23 mouse cellular contexts compared by ENCODE assay signal in the genomic region with DNA sequence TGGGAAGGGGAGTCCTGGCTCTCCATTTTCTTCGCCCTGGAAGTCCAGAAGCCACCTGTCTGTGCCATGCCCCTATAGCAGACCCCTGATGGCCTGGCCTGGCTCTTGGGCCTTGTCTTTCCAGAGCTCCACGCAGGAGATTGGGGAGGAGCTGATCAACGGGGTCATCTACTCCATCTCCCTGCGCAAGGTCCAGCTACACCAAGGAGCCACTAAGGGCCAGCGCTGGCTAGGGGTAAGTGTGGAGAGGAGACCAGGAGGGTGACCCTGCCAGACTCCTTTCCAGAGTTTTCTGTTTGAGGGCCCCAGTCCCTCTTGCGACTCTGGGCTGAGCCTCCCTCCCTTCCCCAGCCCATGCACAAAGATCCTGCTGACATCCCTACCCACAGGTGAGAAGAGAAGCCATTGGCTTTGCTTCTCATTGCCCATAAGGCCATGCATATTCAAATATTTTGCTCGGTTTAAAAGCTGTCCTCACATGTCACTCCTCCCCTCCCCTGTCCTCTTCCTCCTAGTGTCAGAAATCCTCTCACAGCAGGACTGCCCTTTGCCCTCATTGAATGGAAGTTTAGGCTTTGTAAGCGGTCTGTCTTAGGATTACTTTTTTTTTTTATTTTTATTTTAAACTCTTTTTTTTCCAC. TPM values are rescaled to one million over a fixed set of nuclear protein-coding genes. Genes with fewer than 3 reads are reported as not detected.
DNase-seq lines count a peak whose midpoint lies in the region; ATAC-seq and TF ChIP-seq lines count a peak whose summit lies in the region.
"Had no signal": no experiment of that assay in that cellular context is flagged by ENCODE, and none has a peak within 500 bp of the region (broad histone marks: within the 10 kb centered on the region; RNA-seq: fewer than 3 reads in every experiment).

No protein-coding gene starts in this region.

- peak overlapping the region; percentile 40; the same call in 1 of the 2 replicates for H3K4me2 ChIP-seq in liver, postnatal 0 days (ENCODE audit: low read depth, low read length)
- H3K4me2 ChIP-seq in liver, embryonic 12.5 days, result no peak overlapping the region
- no peak overlapping the region for H3K4me2 ChIP-seq in hindbrain, embryonic 16.5 days (ENCODE audit: low read length)
- H3K4me2 ChIP-seq in stomach, postnatal 0 days (replicated peaks; ENCODE audit: low read depth), result no peak overlapping the region
- H3K4me2 ChIP-seq: kidney, embryonic 15.5 days; liver, embryonic 11.5 days; lung, embryonic 15.5 days; midbrain, embryonic 15.5 days had no signal

- H3K27me3 ChIP-seq in liver, postnatal 0 days (ENCODE audit: insufficient read depth, low read length), result no peaks in the 10 kb centered on the region
- 0 out of 2 replicates have a peak, but pooled peaks cover 2% of the 10 kb centered on the region for H3K27me3 ChIP-seq in liver, embryonic 12.5 days (replicated peaks)
- no peaks in the 10 kb centered on the region for H3K27me3 ChIP-seq in hindbrain, embryonic 16.5 days (replicated peaks; ENCODE audit: control insufficient read depth, insufficient read depth, low read length)
- H3K27me3 ChIP-seq in stomach, postnatal 0 days (ENCODE audit: control insufficient read depth, insufficient read depth, low read length), result no peaks in the 10 kb centered on the region
- no peaks in the 10 kb centered on the region for H3K27me3 ChIP-seq in thymus, adult 2 months (ENCODE audit: control insufficient read depth, insufficient read depth, low read length)
- H3K27me3 ChIP-seq: kidney, embryonic 15.5 days; lung, embryonic 15.5 days; midbrain, embryonic 15.5 days; Patski had no signal

- DNase-seq in cerebellum, adult 9-11 months, result peak; percentile 44
- no peak for DNase-seq in cerebellum, postnatal 4 days (ENCODE audit: low spot score in 2 of 2)
- no peak for DNase-seq in liver, postnatal 0 days
- no peak for DNase-seq in stomach, postnatal 0 days (ENCODE audit: low spot score)
- DNase-seq in kidney, postnatal 4 days, result no peak
- DNase-seq in thymus, adult 2 months, result no peak
- DNase-seq: adrenal gland, postnatal 25 days; gastrocnemius, postnatal 14 days; right cerebral cortex, adult 18-20 months had no signal

- TF ChIP-seq POLR2A in thymus, adult 2 months (IDR thresholded peaks at IDR 0.05; ENCODE audit: control insufficient read depth, extremely low read depth, insufficient read depth, low read length, poor library complexity), result no peak

- no peak for TF ChIP-seq EP300 in liver, postnatal 0 days (IDR thresholded peaks at IDR 0.05; ENCODE audit: low read depth)
- no peak for TF ChIP-seq EP300 in stomach, postnatal 0 days (optimal IDR thresholded peaks at IDR 0.05)

- no peaks in the 10 kb centered on the region for H3K36me3 ChIP-seq in liver, postnatal 0 days (replicated peaks; ENCODE audit: insufficient read depth, low read length)
- no peaks in the 10 kb centered on the region for H3K36me3 ChIP-seq in liver, embryonic 12.5 days
- peaks cover 37% of the 10 kb centered on the region for H3K36me3 ChIP-seq in hindbrain, embryonic 16.5 days (ENCODE audit: control insufficient read depth, insufficient read depth, low read length)
- H3K36me3 ChIP-seq in stomach, postnatal 0 days (ENCODE audit: control insufficient read depth, insufficient read depth, low read length), result peaks cover 21% of the 10 kb centered on the region
- H3K36me3 ChIP-seq in thymus, adult 2 months (ENCODE audit: control insufficient read depth, insufficient read depth, low read length), result no peaks in the 10 kb centered on the region

- ATAC-seq in liver, postnatal 0 days, result no peak
- no peak for ATAC-seq in liver, embryonic 12.5 days
- no peak for ATAC-seq in hindbrain, embryonic 16.5 days
- ATAC-seq in stomach, postnatal 0 days (ENCODE audit: low FRiP score, low TSS enrichment), result no peak
- ATAC-seq: midbrain, embryonic 15.5 days; Patski had no signal

- no peak overlapping the region for H3K4me3 ChIP-seq in liver, postnatal 0 days (ENCODE audit: low read depth, low read length)
- no peak overlapping the region for H3K4me3 ChIP-seq in liver, embryonic 12.5 days
- H3K4me3 ChIP-seq in hindbrain, embryonic 16.5 days (ENCODE audit: low read length), result no peak overlapping the region
- no peak overlapping the region for H3K4me3 ChIP-seq in stomach, postnatal 0 days (ENCODE audit: low read depth, low read length)
- no peak overlapping the region for H3K4me3 ChIP-seq in thymus, adult 2 months (ENCODE audit: control insufficient read depth, insufficient read depth, low read length)
- H3K4me3 ChIP-seq: kidney, embryonic 15.5 days; left cerebral cortex, adult 2 months; limb, embryonic 10.5 days; lung, embryonic 15.5 days; midbrain, embryonic 15.5 days had no signal

- H3K9me3 ChIP-seq in liver, postnatal 0 days (ENCODE audit: low read length), result no peaks in the 10 kb centered on the region
- H3K9me3 ChIP-seq in liver, embryonic 12.5 days (replicated peaks), result no peaks in the 10 kb centered on the region
- H3K9me3 ChIP-seq in hindbrain, embryonic 16.5 days (ENCODE audit: control insufficient read depth, low read length), result no peaks in the 10 kb centered on the region
- no peaks in the 10 kb centered on the region for H3K9me3 ChIP-seq in stomach, postnatal 0 days (ENCODE audit: control insufficient read depth, low read length)
- H3K9me3 ChIP-seq: kidney, embryonic 15.5 days; limb, embryonic 10.5 days; lung, embryonic 15.5 days; midbrain, embryonic 15.5 days had no signal

- no peak overlapping the region for H3K27ac ChIP-seq in liver, postnatal 0 days (ENCODE audit: low read depth)
- H3K27ac ChIP-seq in liver, embryonic 12.5 days, result no peak overlapping the region
- no peak overlapping the region for H3K27ac ChIP-seq in hindbrain, embryonic 16.5 days (ENCODE audit: low read depth, low read length)
- peak overlapping the region; percentile 69; the same call in 1 of the 2 replicates for H3K27ac ChIP-seq in stomach, postnatal 0 days (replicated peaks)
- no peak overlapping the region for H3K27ac ChIP-seq in thymus, adult 2 months (ENCODE audit: control insufficient read depth, insufficient read depth, low read length)
- H3K27ac ChIP-seq: kidney, embryonic 15.5 days had no signal

- TF ChIP-seq CTCF in liver, postnatal 0 days (IDR thresholded peaks at IDR 0.05; ENCODE audit: low read depth), result no peak
- TF ChIP-seq CTCF in stomach, postnatal 0 days (IDR thresholded peaks at IDR 0.05; ENCODE audit: low read depth), result no peak
- no peak for TF ChIP-seq CTCF in thymus, adult 2 months (IDR thresholded peaks at IDR 0.05; ENCODE audit: borderline replicate concordance, control insufficient read depth, extremely low read depth, insufficient read depth, low read length, poor library complexity)

- peaks cover 19% of the 10 kb centered on the region for H3K4me1 ChIP-seq in liver, postnatal 0 days (ENCODE audit: insufficient read depth)
- peaks cover 18% of the 10 kb centered on the region for H3K4me1 ChIP-seq in liver, embryonic 12.5 days
- H3K4me1 ChIP-seq in hindbrain, embryonic 16.5 days (ENCODE audit: control insufficient read depth, insufficient read depth, low read depth, low read length), result peaks cover 52% of the 10 kb centered on the region
- peaks cover 17% of the 10 kb centered on the region for H3K4me1 ChIP-seq in stomach, postnatal 0 days (replicated peaks; ENCODE audit: control insufficient read depth, insufficient read depth)
- peaks cover 47% of the 10 kb centered on the region for H3K4me1 ChIP-seq in thymus, adult 2 months (replicated peaks; ENCODE audit: control insufficient read depth, insufficient read depth, low read length)

- H3K9ac ChIP-seq in liver, postnatal 0 days (replicated peaks), result no peak overlapping the region
- H3K9ac ChIP-seq in liver, embryonic 12.5 days, result no peak overlapping the region
- peak overlapping the region; percentile 21; the same call in 1 of the 2 replicates for H3K9ac ChIP-seq in hindbrain, embryonic 16.5 days (ENCODE audit: low read depth, low read length)
- H3K9ac ChIP-seq in stomach, postnatal 0 days (ENCODE audit: low read length), result no peak overlapping the region
- H3K9ac ChIP-seq: kidney, embryonic 15.5 days; midbrain, embryonic 15.5 days had no signal

- WGBS in liver, postnatal 0 days (ENCODE audit: insufficient replicate concordance), result 58% methylated on average over 8 of the region's 8 CpGs
- 62% methylated on average over 8 of the region's 8 CpGs for WGBS in liver, embryonic 12.5 days (ENCODE audit: insufficient replicate concordance)
- WGBS in hindbrain, embryonic 16.5 days, result 80% methylated on average over 8 of the region's 8 CpGs
- 82% methylated on average over 8 of the region's 8 CpGs for WGBS in stomach, postnatal 0 days
- 80% methylated on average over 8 of the region's 8 CpGs for WGBS in thymus, adult 2 months

RNA-seq across cellular contexts. Expression of gene Cel, which starts 22.5 kb away (rescaled TPM):
- 4.7 TPM in 1 of 2 replicates, not detected in the other for polyA plus RNA-seq in liver, postnatal 0 days (2015; fragmentation: Nextera tagmentation; extraction: Ambion mirVana)
- not detected in 2 replicates for polyA plus RNA-seq in liver, embryonic 12.5 days (2016; fragmentation: Nextera tagmentation; extraction: Ambion mirVana)
- polyA plus RNA-seq in hindbrain, embryonic 16.5 days (2015; fragmentation: Nextera tagmentation; extraction: Ambion mirVana), result not detected in 2 replicates
- polyA plus RNA-seq in stomach, postnatal 0 days (2015; fragmentation: Nextera tagmentation; extraction: Ambion mirVana), result 2.0 and 3.3 TPM in 2 replicates
- polyA plus RNA-seq in thymus, adult 2 months (2012; rRNA removed), result 0.42 and 0.49 TPM in 2 replicates
- polyA plus RNA-seq: activated CD4-positive, CD25-positive, alpha-beta regulatory T cell, adult 4 months; C2C12; embryonic facial prominence, embryonic 14.5 days; heart, postnatal 0 days; inflammation-experienced regulatory T-cells, adult 6 months; limb, embryonic 10.5 days; liver, embryonic 11.5 days; lung, embryonic 15.5 days; Patski had no signal

RNA-seq across cellular contexts. Expression of gene Ralgds, which starts 27.8 kb away (rescaled TPM):
- polyA plus RNA-seq in liver, postnatal 0 days (2015; fragmentation: Nextera tagmentation; extraction: Ambion mirVana), result 1.8 TPM in 2 replicates
- polyA plus RNA-seq in liver, embryonic 12.5 days (2016; fragmentation: Nextera tagmentation; extraction: Ambion mirVana), result 4.3 and 5.5 TPM in 2 replicates
- polyA plus RNA-seq in hindbrain, embryonic 16.5 days (2015; fragmentation: Nextera tagmentation; extraction: Ambion mirVana), result 75.0 and 84.9 TPM in 2 replicates
- 23.9 and 26.8 TPM in 2 replicates for polyA plus RNA-seq in stomach, postnatal 0 days (2015; fragmentation: Nextera tagmentation; extraction: Ambion mirVana)
- 45.4 and 51.6 TPM in 2 replicates for polyA plus RNA-seq in thymus, adult 2 months (2012; rRNA removed)

RNA-seq across cellular contexts. Expression of gene Gm10134, which starts 34.8 kb away (rescaled TPM):
- polyA plus RNA-seq in liver, postnatal 0 days (2015; fragmentation: Nextera tagmentation; extraction: Ambion mirVana), result 1.5 and 1.9 TPM in 2 replicates
- 0.64 and 0.71 TPM in 2 replicates for polyA plus RNA-seq in liver, embryonic 12.5 days (2016; fragmentation: Nextera tagmentation; extraction: Ambion mirVana)
- polyA plus RNA-seq in hindbrain, embryonic 16.5 days (2015; fragmentation: Nextera tagmentation; extraction: Ambion mirVana), result 2.5 and 2.6 TPM in 2 replicates
- 5.5 and 6.2 TPM in 2 replicates for polyA plus RNA-seq in stomach, postnatal 0 days (2015; fragmentation: Nextera tagmentation; extraction: Ambion mirVana)
- 0.47 and 0.61 TPM in 2 replicates for polyA plus RNA-seq in thymus, adult 2 months (2012; rRNA removed)
- polyA plus RNA-seq: activated CD4-positive, CD25-positive, alpha-beta regulatory T cell, adult 4 months; C2C12; inflammation-experienced regulatory T-cells, adult 6 months; limb, embryonic 10.5 days; Patski had no signal

RNA-seq across cellular contexts. Expression of gene Gtf3c5, which starts 42.8 kb away (rescaled TPM):
- 4.5 and 5.8 TPM in 2 replicates for polyA plus RNA-seq in liver, postnatal 0 days (2015; fragmentation: Nextera tagmentation; extraction: Ambion mirVana)
- 24.9 and 26.3 TPM in 2 replicates for polyA plus RNA-seq in liver, embryonic 12.5 days (2016; fragmentation: Nextera tagmentation; extraction: Ambion mirVana)
- polyA plus RNA-seq in hindbrain, embryonic 16.5 days (2015; fragmentation: Nextera tagmentation; extraction: Ambion mirVana), result 39.5 and 44.1 TPM in 2 replicates
- 13.1 and 14.0 TPM in 2 replicates for polyA plus RNA-seq in stomach, postnatal 0 days (2015; fragmentation: Nextera tagmentation; extraction: Ambion mirVana)
- polyA plus RNA-seq in thymus, adult 2 months (2012; rRNA removed), result 33.7 and 34.5 TPM in 2 replicates

RNA-seq across cellular contexts. Expression of gene Gbgt1, which starts 44.0 kb away (rescaled TPM):
- polyA plus RNA-seq in liver, postnatal 0 days (2015; fragmentation: Nextera tagmentation; extraction: Ambion mirVana), result 0.56 and 0.64 TPM in 2 replicates
- polyA plus RNA-seq in liver, embryonic 12.5 days (2016; fragmentation: Nextera tagmentation; extraction: Ambion mirVana), result 0.37 and 0.39 TPM in 2 replicates
- 1.7 and 2.0 TPM in 2 replicates for polyA plus RNA-seq in hindbrain, embryonic 16.5 days (2015; fragmentation: Nextera tagmentation; extraction: Ambion mirVana)
- 1.2 and 1.3 TPM in 2 replicates for polyA plus RNA-seq in stomach, postnatal 0 days (2015; fragmentation: Nextera tagmentation; extraction: Ambion mirVana)
- 2.5 and 2.8 TPM in 2 replicates for polyA plus RNA-seq in thymus, adult 2 months (2012; rRNA removed)
- polyA plus RNA-seq: activated CD4-positive, CD25-positive, alpha-beta regulatory T cell, adult 4 months; C2C12; heart, postnatal 0 days; inflammation-experienced regulatory T-cells, adult 6 months; limb, embryonic 10.5 days; Patski had no signal
